ENCODE assay signal across 22 mouse cellular contexts in the genomic region with DNA sequence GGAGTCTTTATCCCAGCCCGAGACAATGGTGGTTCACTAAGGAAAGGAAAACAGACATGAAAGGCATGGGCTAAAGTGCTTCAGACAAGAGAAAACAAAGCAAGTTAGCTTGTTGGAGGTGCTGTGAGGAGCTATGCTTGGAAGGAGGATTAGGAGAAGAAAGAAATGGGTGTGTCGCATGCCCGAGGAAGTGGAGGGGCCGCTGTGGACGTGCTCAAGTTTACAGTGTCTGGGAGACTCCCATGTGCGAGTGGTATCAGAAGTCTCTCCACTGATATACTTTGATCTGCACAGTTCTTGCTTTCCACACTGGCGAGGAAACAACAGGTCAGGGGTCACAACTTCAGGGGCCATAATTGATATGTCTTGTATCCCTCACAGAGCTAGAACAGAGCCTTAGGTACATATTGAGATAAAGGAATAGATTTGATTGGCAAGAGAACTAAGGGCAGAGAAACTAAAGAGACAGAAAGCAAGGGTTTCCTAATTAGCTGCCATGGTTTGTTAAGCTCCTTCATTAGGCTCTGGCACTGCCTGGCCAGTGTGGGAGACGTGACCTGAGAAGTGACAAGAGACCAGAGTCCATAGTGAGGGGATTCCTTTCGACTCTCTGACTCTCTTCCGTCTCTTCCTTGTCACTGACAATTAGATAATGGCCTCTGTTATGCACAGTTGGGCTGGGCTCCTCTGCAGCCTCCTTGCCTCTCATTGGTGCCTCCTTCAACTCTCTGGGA.
DNase-seq lines count a peak whose midpoint lies in the region; ATAC-seq lines count a peak whose summit lies in the region.
"Had no signal": no experiment of that assay in that cellular context is flagged by ENCODE, and none has a peak within 500 bp of the region (broad histone marks: within the 10 kb centered on the region; RNA-seq: fewer than 3 reads in every experiment).

No protein-coding gene starts in this region.

- no peak for ATAC-seq in forebrain, embryonic 16.5 days
- 0 out of 2 replicates have a peak, but pooled peaks have one; percentile 38 for ATAC-seq in midbrain, embryonic 11.5 days (ENCODE audit: low FRiP score)
- no peak for ATAC-seq in midbrain, embryonic 14.5 days (ENCODE audit: low FRiP score, low TSS enrichment)
- peak; percentile 76; the same call in 1 of the 2 replicates for ATAC-seq in embryonic facial prominence, embryonic 14.5 days (ENCODE audit: low read depth)
- ATAC-seq: hindbrain, postnatal 0 days had no signal

- no peak overlapping the region for H3K4me2 ChIP-seq in forebrain, embryonic 16.5 days (ENCODE audit: low read length)
- no peak overlapping the region for H3K4me2 ChIP-seq in midbrain, embryonic 11.5 days
- H3K4me2 ChIP-seq in midbrain, embryonic 14.5 days (ENCODE audit: low read length) = no peak overlapping the region
- H3K4me2 ChIP-seq in embryonic facial prominence, embryonic 14.5 days (ENCODE audit: low read depth, low read length) = no peak overlapping the region
- H3K4me2 ChIP-seq: heart, embryonic 11.5 days; liver, embryonic 13.5 days; lung, embryonic 14.5 days had no signal

- no peak for DNase-seq in forebrain, embryonic 10.5 days (ENCODE audit: extremely low spot score, low spot score)
- DNase-seq in midbrain, embryonic 11.5 days (ENCODE audit: low spot score, missing footprints) = no peak
- DNase-seq in midbrain, embryonic 14.5 days = no peak
- peak; percentile 36 for DNase-seq in embryonic facial prominence, embryonic 14.5 days (ENCODE audit: low spot score)
- DNase-seq in retina, postnatal 1 day = peak; percentile 43
- no peak for DNase-seq in adrenal gland, postnatal 25 days
- DNase-seq in layer of hippocampus, adult 9-10 months (ENCODE audit: low spot score) = no peak
- DNase-seq: adrenal gland, adult 2 months; cerebellum, adult 2 months; embryo, embryonic 11 days; gastrocnemius, postnatal 10 days; kidney, adult 18-20 months; kidney, postnatal 4 days; layer of hippocampus, adult 9-11 months; liver, embryonic 13.5 days; lung, embryonic 14.5 days; lung, postnatal 36 days; right cerebral cortex, postnatal 25 days; spleen, adult 18-20 months had no signal

- no peaks in the 10 kb centered on the region for H3K36me3 ChIP-seq in forebrain, embryonic 10.5 days (replicated peaks)
- no peaks in the 10 kb centered on the region for H3K36me3 ChIP-seq in forebrain, embryonic 16.5 days (ENCODE audit: control insufficient read depth, insufficient read depth)
- no peaks in the 10 kb centered on the region for H3K36me3 ChIP-seq in midbrain, embryonic 11.5 days (ENCODE audit: control insufficient read depth, insufficient read depth, low read length)
- H3K36me3 ChIP-seq in midbrain, embryonic 14.5 days (ENCODE audit: control insufficient read depth, insufficient read depth, low read length) = no peaks in the 10 kb centered on the region
- H3K36me3 ChIP-seq in embryonic facial prominence, embryonic 14.5 days (ENCODE audit: control insufficient read depth, insufficient read depth, low read length) = no peaks in the 10 kb centered on the region
- H3K36me3 ChIP-seq: liver, embryonic 13.5 days had no signal

- 14% methylated on average over 10 of the region's 10 CpGs for WGBS in forebrain, embryonic 10.5 days
- 6% methylated on average over 10 of the region's 10 CpGs for WGBS in forebrain, embryonic 16.5 days
- WGBS in midbrain, embryonic 11.5 days = 16% methylated on average over 10 of the region's 10 CpGs
- 8% methylated on average over 10 of the region's 10 CpGs for WGBS in midbrain, embryonic 14.5 days
- WGBS in embryonic facial prominence, embryonic 14.5 days = 28% methylated on average over 10 of the region's 10 CpGs

- no peak overlapping the region for H3K9ac ChIP-seq in forebrain, embryonic 16.5 days (replicated peaks; ENCODE audit: low read depth, low read length)
- no peak overlapping the region; the same call in 1 of the 2 replicates for H3K9ac ChIP-seq in midbrain, embryonic 11.5 days (ENCODE audit: low read length)
- no peak overlapping the region for H3K9ac ChIP-seq in midbrain, embryonic 14.5 days (replicated peaks; ENCODE audit: low read length)
- H3K9ac ChIP-seq in embryonic facial prominence, embryonic 14.5 days (ENCODE audit: low read depth, low read length) = no peak overlapping the region
- H3K9ac ChIP-seq: liver, embryonic 13.5 days; lung, embryonic 14.5 days had no signal

- no peak overlapping the region for H3K4me3 ChIP-seq in forebrain, embryonic 10.5 days
- H3K4me3 ChIP-seq in forebrain, embryonic 16.5 days (replicated peaks; ENCODE audit: low read length) = no peak overlapping the region
- no peak overlapping the region for H3K4me3 ChIP-seq in midbrain, embryonic 11.5 days (ENCODE audit: low read depth, low read length)
- H3K4me3 ChIP-seq in midbrain, embryonic 14.5 days (replicated peaks; ENCODE audit: low read depth, low read length) = no peak overlapping the region
- H3K4me3 ChIP-seq in embryonic facial prominence, embryonic 14.5 days (ENCODE audit: low read depth, low read length) = no peak overlapping the region
- H3K4me3 ChIP-seq: liver, embryonic 13.5 days had no signal

- H3K27ac ChIP-seq in forebrain, embryonic 10.5 days = peak overlapping the region; percentile 72; the same call in 1 of the 2 replicates
- H3K27ac ChIP-seq in forebrain, embryonic 16.5 days (ENCODE audit: low read length) = no peak overlapping the region
- H3K27ac ChIP-seq in midbrain, embryonic 11.5 days (ENCODE audit: low read depth, low read length) = no peak overlapping the region
- H3K27ac ChIP-seq in midbrain, embryonic 14.5 days (replicated peaks; ENCODE audit: low read depth, low read length) = no peak overlapping the region
- no peak overlapping the region for H3K27ac ChIP-seq in embryonic facial prominence, embryonic 14.5 days (replicated peaks; ENCODE audit: low read depth, low read length)
- H3K27ac ChIP-seq: hindbrain, postnatal 0 days; liver, embryonic 13.5 days had no signal

- no peaks in the 10 kb centered on the region for H3K9me3 ChIP-seq in forebrain, embryonic 10.5 days
- no peaks in the 10 kb centered on the region for H3K9me3 ChIP-seq in forebrain, embryonic 16.5 days (ENCODE audit: control insufficient read depth, low read length)
- H3K9me3 ChIP-seq in midbrain, embryonic 11.5 days (ENCODE audit: control insufficient read depth, low read length) = no peaks in the 10 kb centered on the region
- H3K9me3 ChIP-seq in midbrain, embryonic 14.5 days (ENCODE audit: control insufficient read depth, low read length) = no peaks in the 10 kb centered on the region
- no peaks in the 10 kb centered on the region for H3K9me3 ChIP-seq in embryonic facial prominence, embryonic 14.5 days (ENCODE audit: control insufficient read depth, low read length)
- H3K9me3 ChIP-seq: liver, embryonic 13.5 days had no signal

- peaks cover 50% of the 10 kb centered on the region for H3K4me1 ChIP-seq in forebrain, embryonic 10.5 days
- peaks cover 15% of the 10 kb centered on the region for H3K4me1 ChIP-seq in forebrain, embryonic 16.5 days (replicated peaks; ENCODE audit: control insufficient read depth, insufficient read depth, low read length)
- peaks cover 10% of the 10 kb centered on the region for H3K4me1 ChIP-seq in midbrain, embryonic 11.5 days (ENCODE audit: control insufficient read depth, insufficient read depth, low read length)
- 0 out of 2 replicates have a peak, but pooled peaks cover 7% of the 10 kb centered on the region for H3K4me1 ChIP-seq in midbrain, embryonic 14.5 days (ENCODE audit: control insufficient read depth, insufficient read depth, low read length)
- no peaks in the 10 kb centered on the region for H3K4me1 ChIP-seq in embryonic facial prominence, embryonic 14.5 days (ENCODE audit: control insufficient read depth, insufficient read depth, low read length)
- H3K4me1 ChIP-seq: liver, embryonic 13.5 days had no signal

- H3K27me3 ChIP-seq in forebrain, embryonic 10.5 days (ENCODE audit: poor library complexity, severe bottlenecking) = peaks cover 15% of the 10 kb centered on the region
- H3K27me3 ChIP-seq in forebrain, embryonic 16.5 days (replicated peaks; ENCODE audit: control insufficient read depth, insufficient read depth, low read length) = no peaks in the 10 kb centered on the region
- H3K27me3 ChIP-seq in midbrain, embryonic 11.5 days (ENCODE audit: control insufficient read depth, insufficient read depth, low read length) = no peaks in the 10 kb centered on the region
- H3K27me3 ChIP-seq in midbrain, embryonic 14.5 days (ENCODE audit: control insufficient read depth, insufficient read depth, low read length) = no peaks in the 10 kb centered on the region
- H3K27me3 ChIP-seq in embryonic facial prominence, embryonic 14.5 days (replicated peaks; ENCODE audit: control insufficient read depth, insufficient read depth, low read length) = no peaks in the 10 kb centered on the region
- H3K27me3 ChIP-seq: liver, embryonic 13.5 days had no signal

Comparison
In these comparisons a context has a peak if more than half of its experiments do, and no peak if none do; other contexts are left out.
1. ATAC-seq: peak in midbrain, embryonic 11.5 days (single experiment) and embryonic facial prominence, embryonic 14.5 days (single experiment); none in forebrain, embryonic 16.5 days (single experiment) and midbrain, embryonic 14.5 days (single experiment).
2. DNase-seq: peak in embryonic facial prominence, embryonic 14.5 days (single experiment) and retina, postnatal 1 day (single experiment); none in forebrain, embryonic 10.5 days (single experiment), midbrain, embryonic 11.5 days (single experiment), midbrain, embryonic 14.5 days (single experiment), adrenal gland, postnatal 25 days (single experiment) and layer of hippocampus, adult 9-10 months (single experiment).